Mouse (Mus musculus) stomach, adult 2 months (tissue): Measurements from ENCODE around the gene Taf12. TPM values are rescaled to one million over a fixed set of nuclear protein-coding genes. Genes with fewer than 3 reads are reported as not detected.

Experiments used
- polyA plus RNA-seq: library from polyadenylated mRNA; depleted of rRNA; stranded (reverse); fragments of >200 nt; gene quantifications from 2 replicates; pipeline ENCODE4 v1.2.3, GENCODE M21; 2012; rRNA removed

Gene Taf12
- polyA plus RNA-seq = 1.00 and 1.1 TPM in 2 replicates

GRCm38 (mm10) chr4:132274156-132274862, at the start of gene Taf12:
Taf12 (plus strand) TSS chr4:132274375.

DNA sequence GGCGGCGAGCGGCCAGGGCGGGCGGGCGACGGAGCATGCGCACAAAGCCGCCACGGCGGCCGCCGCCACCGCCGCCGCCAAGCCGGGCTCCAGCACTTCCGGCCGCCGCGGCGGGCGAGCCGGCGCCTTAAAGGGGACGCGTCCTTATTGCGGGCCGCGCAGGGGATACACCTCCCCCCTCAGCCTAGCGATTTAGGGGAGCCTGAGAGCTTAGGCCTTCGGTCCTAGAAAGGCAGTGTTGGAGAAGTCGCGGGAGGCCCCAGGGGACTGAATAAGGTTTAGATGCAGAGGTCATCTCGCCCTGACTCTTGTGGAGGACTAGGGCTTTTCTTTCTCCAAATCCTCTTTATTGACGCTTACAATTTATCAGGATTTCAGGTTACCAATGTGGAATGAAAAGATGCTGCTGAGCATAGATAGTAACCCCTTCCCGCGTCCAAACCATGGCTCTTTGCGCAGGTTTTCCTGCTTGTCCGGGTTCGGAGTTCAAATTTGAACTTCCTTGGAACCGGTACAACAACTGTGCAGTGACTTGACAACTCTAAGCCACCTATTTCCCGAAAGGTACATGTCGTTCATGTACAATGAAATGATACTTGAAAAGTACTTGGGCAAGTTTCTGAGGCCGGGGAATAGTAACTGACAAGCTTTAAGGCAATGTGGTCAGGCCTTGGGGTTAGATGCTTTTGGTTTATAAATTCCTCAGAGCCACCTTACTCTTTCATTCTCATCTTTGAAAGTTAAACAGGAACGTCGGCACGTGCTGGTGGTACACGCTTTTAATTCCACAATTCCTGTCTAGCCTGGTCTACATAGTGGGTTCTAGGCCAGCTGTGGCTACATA, 12.4 kb upstream of the Taf12 start, which contains the start of gene Gmeb1:
TSS of gene Gmeb1 (minus strand) at position 89 of the 844 bp plus-strand sequence.

GRCm38 (mm10) chr4:132302939-132303479, 28.8 kb downstream of the Taf12 start, which contains the start of gene Rab42:
Rab42 (minus strand) TSS chr4:132303385.

GRCm38 (mm10) chr4:132329115-132329834, 55.1 kb downstream of the Taf12 start, which contains the start of gene Trnau1ap:
Trnau1ap (minus strand) TSS chr4:132329538.

Other genes starting within 250 kb of the Taf12 start
- 0.04 and 0.13 TPM in 2 replicates for gene Gm10300, start 199.7 kb upstream of the Taf12 start, polyA plus RNA-seq
- gene Epb41, start 199.1 kb upstream of the Taf12 start, polyA plus RNA-seq = 14.7 and 17.4 TPM in 2 replicates
- 0.69 and 0.76 TPM in 2 replicates for gene Oprd1, start 129.9 kb upstream of the Taf12 start, polyA plus RNA-seq
- gene Ythdf2, start 62.1 kb upstream of the Taf12 start, polyA plus RNA-seq = 6.0 and 7.3 TPM in 2 replicates
- 4.6 and 7.3 TPM in 2 replicates for gene Gmeb1, start 12.8 kb upstream of the Taf12 start, polyA plus RNA-seq
- gene Rab42, start 29.0 kb downstream of the Taf12 start, polyA plus RNA-seq = 0.47 and 0.77 TPM in 2 replicates
- gene Trnau1ap, start 55.2 kb downstream of the Taf12 start, polyA plus RNA-seq = 7.4 and 7.6 TPM in 2 replicates
- 3.5 and 3.9 TPM in 2 replicates for gene Rcc1, start 79.2 kb downstream of the Taf12 start, polyA plus RNA-seq
- gene Phactr4, start 148.1 kb downstream of the Taf12 start, polyA plus RNA-seq = 6.6 and 8.0 TPM in 2 replicates
- 0.89 and 1.0 TPM in 2 replicates for gene Med18, start 189.5 kb downstream of the Taf12 start, polyA plus RNA-seq
- gene Sesn2, start 236.1 kb downstream of the Taf12 start, polyA plus RNA-seq = 5.3 and 6.4 TPM in 2 replicates